Mouse (Mus musculus) lung, embryonic 14.5 days (tissue): Measurements from ENCODE around the gene Morn5. TPM values are rescaled to one million over a fixed set of nuclear protein-coding genes. Genes with fewer than 3 reads are reported as not detected.

Source experiments
- ATAC-seq: fragments of 200-750 bp; cut with Nextera tagmentation; 2 replicates; pipeline ENCODE4 v1.8.0; 2017; ENCODE audit warnings: mild to moderate bottlenecking, moderate TSS enrichment, moderate library complexity; ENCODE audit not compliant: insufficient read depth
- DNase-seq: peaks from one replicate; pipeline ENCODE4 v3.0.0-alpha.2; 2015
- H3K27ac ChIP-seq: fragments of 300-500 bp; sonication (generic); 2 replicates; pipeline ENCODE4 v1.5.1; 2014; ENCODE audit warnings: low read depth, mild to moderate bottlenecking, moderate library complexity
- H3K27me3 ChIP-seq: fragments of 300-500 bp; sonication (generic); 2 replicates; pipeline ENCODE4 v1.6.1; 2014; ENCODE audit warnings: low read length, control low read depth; ENCODE audit not compliant: insufficient read depth
- H3K36me3 ChIP-seq: fragments of 300-500 bp; sonication (generic); 2 replicates; pipeline ENCODE4 v1.6.1; 2014; ENCODE audit warnings: control low read depth; ENCODE audit not compliant: insufficient read depth
- H3K4me1 ChIP-seq: fragments of 300-500 bp; sonication (generic); 2 replicates; pipeline ENCODE4 v1.6.1; 2014; ENCODE audit warnings: antibody characterized with exemption, control low read depth; ENCODE audit not compliant: insufficient read depth
- H3K4me2 ChIP-seq: fragments of 300-500 bp; sonication (generic); 2 replicates; pipeline ENCODE4 v1.6.1; 2014; ENCODE audit warnings: mild to moderate bottlenecking
- H3K4me3 ChIP-seq: fragments of 300-500 bp; sonication (generic); 2 replicates; pipeline ENCODE4 v1.5.1; 2014; ENCODE audit warnings: low read depth, low read length
- H3K9ac ChIP-seq: fragments of 300-500 bp; sonication (generic); 2 replicates; pipeline ENCODE4 v1.6.1; 2014
- H3K9me3 ChIP-seq: fragments of 300-500 bp; sonication (generic); 2 replicates; pipeline ENCODE4 v1.6.1; 2016; ENCODE audit warnings: low read depth, low read length, control low read depth
- CTCF ChIP-seq: IDR thresholded peaks from 2 replicates; pipeline ENCODE4 v1.5.1; 2016; ENCODE audit warnings: antibody characterized with exemption, low read depth
- WGBS: fragments of 180-500 bp; shearing (Covaris S2); extraction: QIAGEN DNeasy Blood & Tissue Kit; methylation state at CpG from one replicate; pipeline ENCODE4 v1.1.7; 2014; 5-methylcytosine and 5-hydroxymethylcytosine counted together
- polyA plus RNA-seq: library from polyadenylated mRNA; unstranded; fragments of >200 nt; fragmentation: Nextera tagmentation; extraction: Ambion mirVana; gene quantifications from 2 replicates; pipeline ENCODE4 v1.2.1, GENCODE M21; 2014

Morn5 gene
- polyA plus RNA-seq, 1 experiment from 2014 or later: 0.54 TPM

DNA sequence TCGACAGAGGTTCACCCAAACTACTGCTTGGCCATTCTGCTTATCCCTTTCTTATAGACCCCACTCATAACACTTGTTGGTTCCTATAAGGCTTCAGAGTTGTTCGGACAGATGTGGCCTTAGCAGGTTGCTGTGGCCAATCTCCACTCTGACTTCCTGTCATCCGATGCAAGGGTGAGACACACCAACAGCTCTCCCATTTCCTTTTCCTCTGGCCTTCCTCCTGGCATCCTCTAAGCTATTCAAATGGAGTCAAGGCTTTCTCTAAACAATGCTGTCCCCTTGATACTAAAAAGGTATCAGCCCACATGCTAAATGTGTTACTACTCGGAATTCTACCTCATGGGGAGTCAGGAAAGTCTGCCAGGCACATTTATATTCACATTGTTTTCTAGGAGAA is 78.7 kb downstream of the Morn5 start:
- Histone ChIP-seq H3K27me3 (no peaks in the 10 kb centered on the region), H3K4me3 (no peak overlapping the region), H3K4me1 (no peaks in the 10 kb centered on the region), H3K4me2 (no peak overlapping the region), H3K27ac (no peak overlapping the region), H3K9ac (no peak overlapping the region), H3K36me3 (peaks cover 66% of the 10 kb centered on the region), H3K9me3 (no peaks in the 10 kb centered on the region)
- DNase-seq: peak; percentile 34
- TF ChIP-seq CTCF: no peak
- no peak for ATAC-seq
- WGBS: 62% methylated on average over 4 of the region's 4 CpGs

DNA sequence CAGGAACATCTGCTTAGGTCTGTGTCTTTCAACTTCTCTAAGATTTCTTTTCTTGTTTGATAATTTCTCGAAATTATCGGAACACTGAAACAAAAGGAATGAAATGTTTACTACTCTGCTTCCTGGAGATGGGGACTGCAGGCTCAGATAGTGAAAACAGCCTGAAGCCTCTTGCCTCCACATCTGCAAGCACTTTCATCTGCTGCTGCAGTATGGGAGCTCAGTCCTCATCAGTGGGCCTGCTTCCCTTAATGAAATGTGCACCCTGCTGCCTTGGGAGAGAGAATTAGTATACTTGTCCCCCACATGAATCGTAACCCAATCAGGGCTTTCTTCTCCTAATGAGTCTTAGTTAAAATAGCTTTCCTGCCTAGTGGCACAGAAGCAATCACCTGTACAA is 79.8 kb downstream of the Morn5 start:
- ATAC-seq (no peak), DNase-seq (peak; percentile 26)
- no peak overlapping the region for H3K4me2 ChIP-seq
- H3K36me3 ChIP-seq: peaks cover 66% of the 10 kb centered on the region
- TF ChIP-seq CTCF: no peak
- no peaks in the 10 kb centered on the region for H3K9me3 ChIP-seq
- no peak overlapping the region for H3K4me3 ChIP-seq
- no peak overlapping the region for H3K27ac ChIP-seq
- H3K9ac ChIP-seq: no peak overlapping the region
- 78% methylated on average over 3 of the region's 3 CpGs for WGBS
- H3K4me1 ChIP-seq: no peaks in the 10 kb centered on the region
- H3K27me3 ChIP-seq: no peaks in the 10 kb centered on the region

Other genes with a start within 250 kb of the Morn5 start
- 1.2 TPM in 2 replicates for gene Ttll11, start 69.5 kb upstream of the Morn5 start, polyA plus RNA-seq
- 247 TPM in 2 replicates for gene Ndufa8, start 52 bp upstream of the Morn5 start, polyA plus RNA-seq
- gene Lhx6, start 56.0 kb downstream of the Morn5 start, polyA plus RNA-seq: 10.8 and 12.8 TPM in 2 replicates
- gene Mrrf, start 86.9 kb downstream of the Morn5 start, polyA plus RNA-seq: 30.4 and 42.3 TPM in 2 replicates
- 71.1 and 76.4 TPM in 2 replicates for gene Rbm18, start 87.3 kb downstream of the Morn5 start, polyA plus RNA-seq
- 30.2 and 33.4 TPM in 2 replicates for gene Ptgs1, start 181.0 kb downstream of the Morn5 start, polyA plus RNA-seq